Mouse (Mus musculus) liver, embryonic 11.5 days (tissue): Measurements from ENCODE around the gene Thnsl2. TPM values are rescaled to one million over a fixed set of nuclear protein-coding genes. Genes with fewer than 3 reads are reported as not detected.

ENCODE experiments used
- ATAC-seq: fragments of 200-750 bp; cut with Nextera tagmentation; replicated peaks from 2 replicates; pipeline ENCODE4 v1.8.0; 2017; ENCODE audit warnings: moderate number of reproducible peaks, mild to moderate bottlenecking, moderate TSS enrichment, moderate library complexity; ENCODE audit not compliant: low FRiP score
- DNase-seq: peaks from one replicate; pipeline ENCODE4 v3.0.0-alpha.2; 2017; ENCODE audit warnings: low spot score
- H3K27ac ChIP-seq: fragments of 300-500 bp; sonication (generic); 2 replicates; pipeline ENCODE4 v1.5.1; 2014; ENCODE audit warnings: mild to moderate bottlenecking, low read depth, low read length, control low read depth
- H3K27me3 ChIP-seq: fragments of 300-500 bp; sonication (generic); replicated peaks from 2 replicates; pipeline ENCODE4 v1.6.1; 2014; ENCODE audit warnings: low read length, mixed read lengths; ENCODE audit not compliant: control insufficient read depth, insufficient read depth
- H3K36me3 ChIP-seq: fragments of 300-500 bp; sonication (generic); 2 replicates; pipeline ENCODE4 v1.6.1; 2014; ENCODE audit warnings: mild to moderate bottlenecking, low read length, moderate library complexity, mixed read lengths; ENCODE audit not compliant: control insufficient read depth, insufficient read depth
- H3K4me1 ChIP-seq: fragments of 300-500 bp; sonication (generic); replicated peaks from 2 replicates; pipeline ENCODE4 v1.6.1; 2014; ENCODE audit warnings: low read length, mixed read lengths; ENCODE audit not compliant: control insufficient read depth, insufficient read depth
- H3K4me2 ChIP-seq: fragments of 300-500 bp; sonication (generic); 2 replicates; pipeline ENCODE4 v1.6.1; 2014; ENCODE audit warnings: mild to moderate bottlenecking, control low read depth, moderate library complexity
- H3K4me3 ChIP-seq: fragments of 300-500 bp; sonication (generic); 2 replicates; pipeline ENCODE4 v1.5.1; 2014; ENCODE audit warnings: low read depth, low read length, control low read depth
- H3K9ac ChIP-seq: fragments of 300-500 bp; sonication (generic); 2 replicates; pipeline ENCODE4 v1.6.1; 2014; ENCODE audit warnings: low read depth, low read length, control low read depth
- H3K9me3 ChIP-seq: fragments of 300-500 bp; sonication (generic); 2 replicates; pipeline ENCODE4 v1.6.1; 2016; ENCODE audit warnings: low read length, inconsistent platforms, mixed read lengths; ENCODE audit not compliant: control insufficient read depth
- WGBS: fragments of 180-500 bp; shearing (Covaris S2); extraction: QIAGEN DNeasy Blood & Tissue Kit; methylation state at CpG from one replicate; pipeline ENCODE4 v1.1.7; 2014; 5-methylcytosine and 5-hydroxymethylcytosine counted together
- polyA plus RNA-seq: library from polyadenylated mRNA; unstranded; fragments of >200 nt; fragmentation: Nextera tagmentation; extraction: Ambion mirVana; gene quantifications from 2 replicates; pipeline ENCODE4 v1.2.1, GENCODE M21; 2014

The Thnsl2 gene
- polyA plus RNA-seq, 1 experiment from 2014 or later, result 5.8 TPM

- Histone ChIP-seq H3K9ac (no peak overlapping the region), H3K27ac (no peak overlapping the region), H3K4me2 (no peak overlapping the region), H3K9me3 (no peaks in the 10 kb centered on the region), H3K4me1 (no peaks in the 10 kb centered on the region), H3K36me3 (no peaks in the 10 kb centered on the region), H3K4me3 (no peak overlapping the region), H3K27me3 (no peaks in the 10 kb centered on the region)
- DNase-seq, result peak; percentile 64
- 8% methylated on average over 3 of the region's 3 CpGs for WGBS
- 0 out of 2 replicates have a peak, but pooled peaks have one; percentile 34 for ATAC-seq
Observed at GRCm38 (mm10) chr6:71125043-71125893, 19.0 kb downstream of the Thnsl2 start.

- WGBS, result 15% methylated on average over 8 of the region's 10 CpGs
Observed at GRCm38 (mm10) chr6:71119577-71120254, 24.5 kb downstream of the Thnsl2 start.

GRCm38 (mm10) chr6:71111419-71112113 lies 32.7 kb downstream of the Thnsl2 start:
- H3K9me3 ChIP-seq, result no peaks in the 10 kb centered on the region
- H3K9ac ChIP-seq, result no peak overlapping the region
- H3K4me1 ChIP-seq, result no peaks in the 10 kb centered on the region
- no peak overlapping the region for H3K4me2 ChIP-seq
- no peak for ATAC-seq
- H3K27ac ChIP-seq, result no peak overlapping the region
- DNase-seq, result no peak
- 72% methylated on average over 11 of the region's 11 CpGs for WGBS
- no peaks in the 10 kb centered on the region for H3K27me3 ChIP-seq
- H3K4me3 ChIP-seq, result no peak overlapping the region
- no peaks in the 10 kb centered on the region for H3K36me3 ChIP-seq

More at GRCm38 (mm10) chr6:71119577-71120254, 24.5 kb downstream of the Thnsl2 start:
- Histone ChIP-seq H3K27me3 (no peaks in the 10 kb centered on the region), H3K4me3 (no peak overlapping the region), H3K4me1 (no peaks in the 10 kb centered on the region), H3K27ac (no peak overlapping the region), H3K36me3 (no peaks in the 10 kb centered on the region), H3K9ac (no peak overlapping the region), H3K4me2 (no peak overlapping the region), H3K9me3 (no peaks in the 10 kb centered on the region)
- DNase-seq, result no peak
- 0 out of 2 replicates have a peak, but pooled peaks have one; percentile 18 for ATAC-seq

GRCm38 (mm10) chr6:71106170-71106945 lies 37.9 kb downstream of the Thnsl2 start:
- 42% methylated on average over 19 of the region's 19 CpGs for WGBS
- Histone ChIP-seq H3K4me2 (no peak overlapping the region), H3K36me3 (no peaks in the 10 kb centered on the region), H3K9ac (no peak overlapping the region), H3K4me3 (no peak overlapping the region), H3K27me3 (no peaks in the 10 kb centered on the region), H3K4me1 (no peaks in the 10 kb centered on the region), H3K9me3 (no peaks in the 10 kb centered on the region), H3K27ac (no peak overlapping the region)
- DNase-seq, result no peak
- no peak; the same call in 1 of the 2 replicates for ATAC-seq

GRCm38 (mm10) chr6:71096126-71096525 lies 48.1 kb downstream of the Thnsl2 start:
- H3K9ac ChIP-seq, result no peak overlapping the region
- no peak for DNase-seq
- H3K36me3 ChIP-seq, result no peaks in the 10 kb centered on the region
- no peak for ATAC-seq
- H3K4me3 ChIP-seq, result no peak overlapping the region
- H3K9me3 ChIP-seq, result no peaks in the 10 kb centered on the region
- H3K4me2 ChIP-seq, result no peak overlapping the region
- no peaks in the 10 kb centered on the region for H3K4me1 ChIP-seq
- WGBS, result 85% methylated on average over 3 of the region's 3 CpGs
- no peak overlapping the region for H3K27ac ChIP-seq
- no peaks in the 10 kb centered on the region for H3K27me3 ChIP-seq

GRCm38 (mm10) chr6:71094693-71095092 lies 49.5 kb downstream of the Thnsl2 start:
- 76% methylated on average over 5 of the region's 5 CpGs for WGBS

GRCm38 (mm10) chr6:71093686-71094085 lies 50.6 kb downstream of the Thnsl2 start:
- Histone ChIP-seq H3K27me3 (no peaks in the 10 kb centered on the region), H3K4me1 (no peaks in the 10 kb centered on the region), H3K4me3 (no peak overlapping the region), H3K9me3 (no peaks in the 10 kb centered on the region), H3K36me3 (no peaks in the 10 kb centered on the region), H3K9ac (no peak overlapping the region), H3K4me2 (no peak overlapping the region), H3K27ac (no peak overlapping the region)
- DNase-seq (no peak), ATAC-seq (no peak)
- WGBS, result 82% methylated on average over 6 of the region's 6 CpGs

More at GRCm38 (mm10) chr6:71094693-71095092, 49.5 kb downstream of the Thnsl2 start:
- no peak overlapping the region for H3K4me2 ChIP-seq
- H3K4me3 ChIP-seq, result no peak overlapping the region
- no peaks in the 10 kb centered on the region for H3K27me3 ChIP-seq
- no peak overlapping the region for H3K9ac ChIP-seq
- no peaks in the 10 kb centered on the region for H3K9me3 ChIP-seq
- no peaks in the 10 kb centered on the region for H3K36me3 ChIP-seq
- DNase-seq (no peak), ATAC-seq (no peak)
- H3K27ac ChIP-seq, result no peak overlapping the region
- no peaks in the 10 kb centered on the region for H3K4me1 ChIP-seq

- DNase-seq (no peak), ATAC-seq (no peak)
- Histone ChIP-seq H3K27me3 (no peaks in the 10 kb centered on the region), H3K27ac (no peak overlapping the region), H3K9me3 (no peaks in the 10 kb centered on the region), H3K4me2 (no peak overlapping the region), H3K4me1 (no peaks in the 10 kb centered on the region), H3K4me3 (no peak overlapping the region), H3K9ac (no peak overlapping the region), H3K36me3 (no peaks in the 10 kb centered on the region)
- WGBS, result 54% methylated on average over 5 of the region's 5 CpGs
Observed at GRCm38 (mm10) chr6:71090475-71090874, 53.8 kb downstream of the Thnsl2 start.
